Mouse (Mus musculus): ENCODE data around the gene Kit.

DNA sequence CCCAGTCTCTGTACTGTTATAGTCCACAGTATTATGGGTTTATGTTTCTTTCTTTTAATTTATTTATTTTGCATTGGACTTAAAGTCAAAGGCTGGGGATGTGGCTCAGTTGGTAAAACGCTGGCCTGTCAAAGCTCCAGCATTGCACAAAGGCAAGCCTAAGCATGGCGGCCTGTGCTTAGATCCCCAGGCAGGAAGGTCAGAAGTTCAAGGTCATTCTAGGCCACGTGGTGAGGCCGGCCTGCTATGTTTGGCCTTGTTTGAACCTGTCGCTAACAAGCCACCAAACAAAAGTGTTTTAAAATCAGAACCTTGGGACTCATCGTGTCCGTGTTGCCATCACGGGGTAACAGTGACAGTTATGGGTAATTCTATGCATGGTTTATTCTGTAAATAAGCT, 51.6 kb downstream of the Kit start:
- TF ChIP-seq CTCF (IDR thresholded peaks at IDR 0.05; ENCODE audit: low read depth) (no peak), EP300 (IDR thresholded peaks at IDR 0.05; ENCODE audit: low read depth) (no peak)

Data from liver, embryonic 14.5 days (tissue).